Mouse (Mus musculus) forebrain, embryonic 15.5 days (tissue): Measurements from ENCODE around the gene Mypop. TPM values are rescaled to one million over a fixed set of nuclear protein-coding genes. Genes with fewer than 3 reads are reported as not detected.

Experiments
- ATAC-seq: fragments of 200-750 bp; cut with Nextera tagmentation; replicated peaks from 2 replicates; pipeline ENCODE4 v1.8.0; 2017; ENCODE audit warnings: mild to moderate bottlenecking, moderate TSS enrichment, moderate library complexity
- H3K27ac ChIP-seq: fragments of 300-500 bp; sonication (generic); replicated peaks from 2 replicates; pipeline ENCODE4 v1.5.1; 2015; ENCODE audit warnings: mild to moderate bottlenecking, inconsistent platforms
- H3K27me3 ChIP-seq: fragments of 300-500 bp; sonication (generic); 2 replicates; pipeline ENCODE4 v1.6.1; 2015; ENCODE audit warnings: inconsistent platforms
- H3K36me3 ChIP-seq: fragments of 300-500 bp; sonication (generic); 2 replicates; pipeline ENCODE4 v1.6.1; 2015; ENCODE audit warnings: mild to moderate bottlenecking, inconsistent platforms
- H3K4me1 ChIP-seq: fragments of 300-500 bp; sonication (generic); 2 replicates; pipeline ENCODE4 v1.6.1; 2015; ENCODE audit warnings: inconsistent platforms
- H3K4me2 ChIP-seq: fragments of 300-500 bp; sonication (generic); replicated peaks from 2 replicates; pipeline ENCODE4 v1.6.1; 2015; ENCODE audit warnings: mild to moderate bottlenecking, inconsistent platforms
- H3K4me3 ChIP-seq: fragments of 300-500 bp; sonication (generic); 2 replicates; pipeline ENCODE4 v1.5.1; 2015; ENCODE audit warnings: mild to moderate bottlenecking, inconsistent platforms
- H3K9ac ChIP-seq: fragments of 300-500 bp; sonication (generic); replicated peaks from 2 replicates; pipeline ENCODE4 v1.6.1; 2015; ENCODE audit warnings: mild to moderate bottlenecking, inconsistent platforms
- H3K9me3 ChIP-seq: fragments of 300-500 bp; sonication (generic); 2 replicates; pipeline ENCODE4 v1.6.1; 2016; ENCODE audit warnings: inconsistent platforms
- WGBS: fragments of 180-500 bp; shearing (Covaris S2); methylation state at CpG from one replicate; pipeline ENCODE4 v1.1.7; 2015; ENCODE audit warnings: mixed read lengths; 5-methylcytosine and 5-hydroxymethylcytosine counted together
- polyA plus RNA-seq: library from polyadenylated mRNA; unstranded; fragments of >200 nt; fragmentation: Nextera tagmentation; extraction: Ambion mirVana; gene quantifications from 2 replicates; pipeline ENCODE4 v1.2.1, GENCODE M21; 2015

The Mypop gene
- 4.4 and 5.5 TPM in 2 replicates for polyA plus RNA-seq

DNA sequence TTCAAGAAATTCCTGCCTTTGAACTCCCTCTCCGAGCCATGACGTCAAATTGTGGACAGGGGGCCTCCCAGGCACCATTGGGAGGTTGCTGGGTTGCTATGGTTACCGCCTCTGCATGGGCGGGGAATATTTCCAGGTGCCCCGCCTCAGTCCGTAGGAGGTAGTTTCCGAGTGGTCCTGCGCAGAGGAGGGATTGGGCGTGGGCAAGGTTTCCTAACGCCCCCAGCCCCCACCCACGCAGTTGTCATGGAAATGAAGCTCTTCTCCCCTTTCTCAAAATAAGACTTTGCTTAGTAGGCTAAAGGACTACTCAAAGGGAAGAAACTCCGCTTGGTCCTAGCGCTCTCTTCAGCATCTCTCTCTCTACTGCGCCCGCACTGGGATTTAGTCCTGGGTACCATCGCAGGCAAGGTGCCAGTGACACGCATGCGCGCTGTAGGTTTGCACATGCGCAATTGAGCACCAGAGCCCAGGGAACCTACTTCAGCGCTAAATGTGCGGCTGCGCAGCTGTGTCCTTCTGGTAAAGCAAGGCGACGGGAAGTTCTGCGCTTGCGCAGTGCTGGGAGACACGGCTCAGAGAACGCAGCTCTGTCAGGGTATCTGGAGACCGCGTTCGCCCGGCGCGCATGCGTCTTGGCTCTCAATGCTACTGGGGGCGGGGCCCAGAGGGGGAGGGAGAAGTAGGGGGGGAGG is at the start of gene Mypop:
Mypop (plus strand) TSS at position 645 of the 695 bp plus-strand sequence.
- H3K4me1 ChIP-seq: peaks cover 31% of the 10 kb centered on the region
- under 1% methylated on average over 37 of the region's 37 CpGs for WGBS
- peak within 1 kb of the TSS; percentile 95 for H3K27ac ChIP-seq

DNA sequence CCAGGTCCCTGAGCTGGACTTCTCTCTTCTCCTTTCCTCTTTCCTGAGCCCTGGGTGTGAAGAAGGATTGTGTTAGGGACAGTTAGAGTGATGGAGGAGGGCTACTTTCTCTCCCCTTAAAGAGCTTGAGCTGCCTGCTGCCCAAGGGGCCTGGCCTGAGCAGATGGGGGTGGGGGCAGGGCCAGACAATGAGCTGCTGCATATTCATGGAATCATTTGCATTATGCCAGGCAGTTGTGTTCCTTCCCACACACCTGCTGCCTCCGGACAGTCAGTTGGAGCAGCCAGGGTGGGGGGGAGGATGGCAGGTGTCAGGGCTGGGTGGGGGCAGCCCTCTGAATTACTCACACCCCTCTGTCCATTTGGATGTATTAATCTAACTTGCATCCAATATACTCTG is 48.7 kb upstream of the Mypop start:
- peak; percentile 76 for ATAC-seq
- Histone ChIP-seq H3K4me3 (no peak overlapping the region), H3K9me3 (no peaks in the 10 kb centered on the region), H3K4me2 (peak overlapping the region; percentile 5; the same call in 1 of the 2 replicates), H3K36me3 (peaks cover 25% of the 10 kb centered on the region), H3K27ac (peak overlapping the region; percentile 73), H3K9ac (no peak overlapping the region), H3K27me3 (no peaks in the 10 kb centered on the region), H3K4me1 (peaks cover 30% of the 10 kb centered on the region)
- 4% methylated on average over 1 of the region's 1 CpGs for WGBS

More for the DNA sequence above, at the start of gene Mypop:
- Histone ChIP-seq H3K4me3 (peak within 1 kb of the TSS; percentile 54), H3K9me3 (no peaks in the 10 kb centered on the region), H3K36me3 (no peaks in the 10 kb centered on the region), H3K27me3 (peaks cover 11% of the 10 kb centered on the region; the same call in 1 of the 2 replicates), H3K9ac (peak within 1 kb of the TSS; percentile 59), H3K4me2 (peak within 1 kb of the TSS; percentile 87)
- peak; percentile 95 for ATAC-seq

DNA sequence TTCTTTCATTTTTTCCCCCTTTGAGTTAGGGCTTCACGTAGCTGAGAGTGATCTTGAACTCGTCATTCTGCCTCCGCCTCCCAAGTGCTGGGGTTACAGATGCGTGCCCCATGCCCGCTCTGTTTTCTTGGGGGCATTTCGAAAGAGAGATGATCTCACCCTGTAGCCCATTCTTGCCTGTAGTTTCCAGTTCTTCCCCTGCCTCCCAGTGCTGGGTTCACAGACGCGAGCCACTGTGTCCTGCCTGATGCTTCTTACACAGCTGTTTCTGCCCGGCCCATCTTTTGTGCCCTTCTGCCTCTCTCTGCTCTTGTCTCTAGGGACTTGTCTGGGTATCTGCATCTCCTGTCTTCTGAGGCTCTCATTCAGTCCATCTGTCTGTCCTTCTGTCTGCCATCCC is 48.2 kb upstream of the Mypop start:
- Histone ChIP-seq H3K27me3 (no peaks in the 10 kb centered on the region), H3K36me3 (peaks cover 29% of the 10 kb centered on the region), H3K27ac (peak overlapping the region; percentile 73), H3K4me1 (peaks cover 30% of the 10 kb centered on the region), H3K9ac (no peak overlapping the region), H3K4me2 (no peak overlapping the region), H3K4me3 (no peak overlapping the region), H3K9me3 (no peaks in the 10 kb centered on the region)
- peak; percentile 34 for ATAC-seq
- WGBS: 38% methylated on average over 9 of the region's 9 CpGs

DNA sequence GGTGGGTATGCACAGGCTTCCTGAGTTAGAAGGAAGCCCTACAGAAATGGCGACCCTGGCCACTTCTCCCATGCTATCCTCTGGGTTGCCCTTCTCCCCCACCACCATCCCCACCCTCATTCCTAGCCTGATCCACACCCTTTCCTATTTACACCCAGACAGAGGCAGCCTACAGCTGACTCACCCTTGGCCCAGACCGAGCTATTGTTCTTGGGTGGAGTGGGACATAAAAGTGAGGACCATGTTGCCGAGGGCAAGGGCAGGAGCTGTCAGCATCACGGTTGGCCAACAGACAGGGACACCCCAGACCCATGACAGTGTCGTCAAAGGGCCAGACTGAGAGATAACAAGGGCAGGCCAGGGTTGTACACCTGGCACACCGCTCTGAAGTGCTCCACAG is 42.9 kb upstream of the Mypop start:
- Histone ChIP-seq H3K27me3 (no peaks in the 10 kb centered on the region), H3K27ac (peak overlapping the region; percentile 83), H3K36me3 (peaks cover 44% of the 10 kb centered on the region), H3K4me1 (peaks cover 44% of the 10 kb centered on the region), H3K4me3 (no peak overlapping the region), H3K4me2 (no peak overlapping the region), H3K9ac (peak overlapping the region; percentile 15; the same call in 1 of the 2 replicates), H3K9me3 (no peaks in the 10 kb centered on the region)
- 52% methylated on average over 6 of the region's 6 CpGs for WGBS
- no peak for ATAC-seq

- no peaks in the 10 kb centered on the region for H3K27me3 ChIP-seq
- no peaks in the 10 kb centered on the region for H3K9me3 ChIP-seq
- peak overlapping the region; percentile 27 for H3K4me2 ChIP-seq
- WGBS: 12% methylated on average over 12 of the region's 12 CpGs
- H3K36me3 ChIP-seq: peaks cover 53% of the 10 kb centered on the region
- H3K4me1 ChIP-seq: peaks cover 38% of the 10 kb centered on the region
- peak overlapping the region; percentile 9; the same call in 1 of the 2 replicates for H3K9ac ChIP-seq
- peak overlapping the region; percentile 83 for H3K27ac ChIP-seq
- peak; percentile 88 for ATAC-seq
- H3K4me3 ChIP-seq: peak overlapping the region; percentile 22; the same call in 1 of the 2 replicates
Observed at GRCm38 (mm10) chr7:18949781-18950522, 41.1 kb upstream of the Mypop start.

GRCm38 (mm10) chr7:18950523-18951315 is 40.3 kb upstream of the Mypop start:
- no peaks in the 10 kb centered on the region for H3K27me3 ChIP-seq
- H3K27ac ChIP-seq: peak overlapping the region; percentile 83
- 13% methylated on average over 18 of the region's 18 CpGs for WGBS
- peak; percentile 24; the same call in 1 of the 2 replicates for ATAC-seq
- H3K4me3 ChIP-seq: peak overlapping the region; percentile 22
- H3K9me3 ChIP-seq: no peaks in the 10 kb centered on the region
- H3K4me1 ChIP-seq: peaks cover 38% of the 10 kb centered on the region
- peak overlapping the region; percentile 27 for H3K4me2 ChIP-seq
- H3K9ac ChIP-seq: peak overlapping the region; percentile 9; the same call in 1 of the 2 replicates
- peaks cover 51% of the 10 kb centered on the region for H3K36me3 ChIP-seq

DNA sequence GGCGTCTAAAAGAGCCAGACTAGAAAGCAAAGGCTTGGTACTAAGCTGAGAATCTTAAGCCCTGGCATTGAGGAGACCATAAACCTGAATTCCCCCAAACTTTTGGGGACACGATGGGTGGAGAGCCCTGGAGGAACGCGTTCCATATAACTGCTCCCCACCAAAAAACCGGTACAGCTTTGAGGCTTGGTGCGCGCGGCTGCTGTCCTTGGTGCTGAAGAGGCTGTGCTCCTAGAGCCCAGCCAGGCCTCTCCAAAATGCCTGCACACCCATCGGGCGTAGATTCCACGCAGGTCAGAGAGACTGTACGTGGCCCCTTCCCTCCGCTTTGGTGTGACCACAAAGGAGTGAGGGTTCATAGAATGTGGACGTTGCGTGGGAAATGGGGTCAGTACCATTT is 39.6 kb upstream of the Mypop start:
- Histone ChIP-seq H3K9me3 (no peaks in the 10 kb centered on the region), H3K36me3 (peaks cover 53% of the 10 kb centered on the region), H3K4me2 (peak overlapping the region; percentile 27; the same call in 1 of the 2 replicates), H3K4me3 (no peak overlapping the region), H3K4me1 (peaks cover 40% of the 10 kb centered on the region), H3K27ac (peak overlapping the region; percentile 83), H3K27me3 (no peaks in the 10 kb centered on the region), H3K9ac (no peak overlapping the region)
- ATAC-seq: no peak
- 20% methylated on average over 15 of the region's 15 CpGs for WGBS

- Histone ChIP-seq H3K4me2 (peak overlapping the region; percentile 59), H3K4me1 (peaks cover 36% of the 10 kb centered on the region), H3K36me3 (peaks cover 24% of the 10 kb centered on the region), H3K9me3 (no peaks in the 10 kb centered on the region), H3K4me3 (peak overlapping the region; percentile 38), H3K27me3 (no peaks in the 10 kb centered on the region), H3K9ac (peak overlapping the region; percentile 44), H3K27ac (peak overlapping the region; percentile 48)
- WGBS: under 1% methylated on average over 103 of the region's 107 CpGs
- ATAC-seq: peak; percentile 33; the same call in 1 of the 2 replicates
Observed at GRCm38 (mm10) chr7:18957569-18958383, 33.3 kb upstream of the Mypop start.

DNA sequence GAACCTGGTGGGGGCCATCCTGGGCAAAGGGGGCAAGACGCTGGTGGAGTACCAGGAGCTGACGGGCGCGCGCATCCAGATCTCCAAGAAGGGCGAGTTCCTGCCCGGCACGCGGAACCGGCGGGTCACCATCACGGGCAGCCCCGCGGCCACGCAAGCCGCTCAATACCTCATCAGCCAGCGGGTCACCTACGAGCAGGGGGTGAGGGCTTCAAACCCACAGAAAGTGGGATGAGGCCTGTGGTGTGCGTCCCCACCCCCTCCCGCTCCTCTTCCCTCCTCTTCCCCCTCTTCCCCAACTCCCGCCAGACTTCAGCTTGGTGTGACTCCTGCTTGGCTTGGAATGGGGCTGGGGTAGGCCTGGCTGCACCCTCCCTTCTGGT is 32.7 kb upstream of the Mypop start:
- Histone ChIP-seq H3K4me2 (peak overlapping the region; percentile 59), H3K27me3 (no peaks in the 10 kb centered on the region), H3K9ac (peak overlapping the region; percentile 44; the same call in 1 of the 2 replicates), H3K9me3 (no peaks in the 10 kb centered on the region), H3K36me3 (peaks cover 18% of the 10 kb centered on the region), H3K4me1 (peaks cover 41% of the 10 kb centered on the region), H3K27ac (no peak overlapping the region), H3K4me3 (peak overlapping the region; percentile 38)
- WGBS: 3% methylated on average over 21 of the region's 21 CpGs
- ATAC-seq: 0 out of 2 replicates have a peak, but pooled peaks have one; percentile 6

DNA sequence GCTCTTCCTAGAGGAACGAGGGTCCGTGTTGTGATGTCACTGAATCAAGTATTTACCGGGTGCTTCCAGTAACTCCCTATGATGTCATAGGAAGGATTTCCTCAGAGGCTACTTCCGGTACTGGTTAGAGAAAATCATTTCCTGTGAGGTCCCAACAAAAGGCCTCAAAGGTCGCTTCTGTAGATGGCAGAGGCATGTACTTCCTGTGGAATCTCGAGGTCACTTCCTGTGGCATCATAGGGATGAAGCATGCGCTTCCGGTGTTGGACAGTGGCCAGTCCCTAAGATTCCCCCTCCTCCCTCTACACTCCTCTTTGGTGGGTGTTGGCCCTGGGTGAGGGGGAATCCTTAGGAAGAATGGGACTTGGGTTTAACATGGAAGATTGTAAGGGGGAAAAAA is 31.6 kb upstream of the Mypop start:
- no peak overlapping the region for H3K4me3 ChIP-seq
- ATAC-seq: no peak
- peaks cover 9% of the 10 kb centered on the region; the same call in 1 of the 2 replicates for H3K36me3 ChIP-seq
- no peaks in the 10 kb centered on the region for H3K9me3 ChIP-seq
- H3K27me3 ChIP-seq: no peaks in the 10 kb centered on the region
- no peak overlapping the region for H3K4me2 ChIP-seq
- 67% methylated on average over 8 of the region's 8 CpGs for WGBS
- H3K4me1 ChIP-seq: peaks cover 48% of the 10 kb centered on the region
- H3K9ac ChIP-seq: no peak overlapping the region
- no peak overlapping the region for H3K27ac ChIP-seq
